Mouse (Mus musculus): ENCODE data around the gene 1700056E22Rik. TPM values are rescaled to one million over a fixed set of nuclear protein-coding genes. Genes with fewer than 3 reads are reported as not detected.

1700056E22Rik gene
- polyA plus RNA-seq, 1 experiment from 2014 or later = 2.0 TPM

GRCm38 (mm10) chr1:184066460-184067287 is 32.6 kb upstream of the 1700056E22Rik start:
- no peak overlapping the region for H3K9ac ChIP-seq (ENCODE audit: low read depth, low read length)
- WGBS = 73% methylated on average over 11 of the region's 11 CpGs

GRCm38 (mm10) chr1:184065589-184066361 is 31.7 kb upstream of the 1700056E22Rik start:
- H3K9me3 ChIP-seq (ENCODE audit: control insufficient read depth, low read length) = no peaks in the 10 kb centered on the region
- H3K9ac ChIP-seq (ENCODE audit: low read depth, low read length) = no peak overlapping the region
- 94% methylated on average over 13 of the region's 13 CpGs for WGBS
- no peak overlapping the region for H3K27ac ChIP-seq (ENCODE audit: low read depth, low read length)
- ATAC-seq (ENCODE audit: low FRiP score, low TSS enrichment) = no peak
- no peak overlapping the region for H3K4me3 ChIP-seq (ENCODE audit: low read length)
- H3K4me1 ChIP-seq (ENCODE audit: control insufficient read depth, insufficient read depth, low read length) = 0 out of 2 replicates have a peak, but pooled peaks cover 3% of the 10 kb centered on the region
- H3K27me3 ChIP-seq (ENCODE audit: control insufficient read depth, insufficient read depth, low read length) = no peaks in the 10 kb centered on the region
- no peaks in the 10 kb centered on the region; the same call in 1 of the 2 replicates for H3K36me3 ChIP-seq (ENCODE audit: control insufficient read depth, insufficient read depth, low read length)
- H3K4me2 ChIP-seq (replicated peaks; ENCODE audit: low read depth, low read length) = no peak overlapping the region

More at GRCm38 (mm10) chr1:184066460-184067287, 32.6 kb upstream of the 1700056E22Rik start:
- Histone ChIP-seq H3K4me2 (replicated peaks; ENCODE audit: low read depth, low read length) (no peak overlapping the region), H3K4me3 (ENCODE audit: low read length) (no peak overlapping the region), H3K36me3 (ENCODE audit: control insufficient read depth, insufficient read depth, low read length) (no peaks in the 10 kb centered on the region; the same call in 1 of the 2 replicates), H3K27me3 (ENCODE audit: control insufficient read depth, insufficient read depth, low read length) (no peaks in the 10 kb centered on the region), H3K4me1 (ENCODE audit: control insufficient read depth, insufficient read depth, low read length) (no peaks in the 10 kb centered on the region), H3K9me3 (ENCODE audit: control insufficient read depth, low read length) (no peaks in the 10 kb centered on the region), H3K27ac (ENCODE audit: low read depth, low read length) (no peak overlapping the region)
- ATAC-seq (ENCODE audit: low FRiP score, low TSS enrichment) = no peak

- Histone ChIP-seq H3K27me3 (ENCODE audit: control insufficient read depth, insufficient read depth, low read length) (no peaks in the 10 kb centered on the region), H3K4me3 (ENCODE audit: low read length) (no peak overlapping the region), H3K4me1 (ENCODE audit: control insufficient read depth, insufficient read depth, low read length) (0 out of 2 replicates have a peak, but pooled peaks cover 3% of the 10 kb centered on the region), H3K9me3 (ENCODE audit: control insufficient read depth, low read length) (no peaks in the 10 kb centered on the region), H3K4me2 (replicated peaks; ENCODE audit: low read depth, low read length) (no peak overlapping the region), H3K27ac (ENCODE audit: low read depth, low read length) (no peak overlapping the region), H3K36me3 (ENCODE audit: control insufficient read depth, insufficient read depth, low read length) (no peaks in the 10 kb centered on the region; the same call in 1 of the 2 replicates), H3K9ac (ENCODE audit: low read depth, low read length) (no peak overlapping the region)
- WGBS = 79% methylated on average over 7 of the region's 7 CpGs
- ATAC-seq (ENCODE audit: low FRiP score, low TSS enrichment) = no peak
Measured at GRCm38 (mm10) chr1:184064306-184064705, 30.2 kb upstream of the 1700056E22Rik start.

GRCm38 (mm10) chr1:184061901-184062300 is 27.8 kb upstream of the 1700056E22Rik start:
- WGBS = 85% methylated on average over 1 of the region's 1 CpGs
- Histone ChIP-seq H3K4me3 (ENCODE audit: low read length) (no peak overlapping the region), H3K9me3 (ENCODE audit: control insufficient read depth, low read length) (no peaks in the 10 kb centered on the region), H3K9ac (ENCODE audit: low read depth, low read length) (no peak overlapping the region), H3K27me3 (ENCODE audit: control insufficient read depth, insufficient read depth, low read length) (no peaks in the 10 kb centered on the region), H3K36me3 (ENCODE audit: control insufficient read depth, insufficient read depth, low read length) (no peaks in the 10 kb centered on the region), H3K27ac (ENCODE audit: low read depth, low read length) (no peak overlapping the region), H3K4me2 (replicated peaks; ENCODE audit: low read depth, low read length) (no peak overlapping the region), H3K4me1 (ENCODE audit: control insufficient read depth, insufficient read depth, low read length) (0 out of 2 replicates have a peak, but pooled peaks cover 3% of the 10 kb centered on the region)
- ATAC-seq (ENCODE audit: low FRiP score, low TSS enrichment) = no peak

GRCm38 (mm10) chr1:184060828-184061734 is 27.0 kb upstream of the 1700056E22Rik start:
- Histone ChIP-seq H3K27me3 (ENCODE audit: control insufficient read depth, insufficient read depth, low read length) (no peaks in the 10 kb centered on the region), H3K36me3 (ENCODE audit: control insufficient read depth, insufficient read depth, low read length) (no peaks in the 10 kb centered on the region), H3K4me2 (replicated peaks; ENCODE audit: low read depth, low read length) (no peak overlapping the region), H3K9ac (ENCODE audit: low read depth, low read length) (no peak overlapping the region), H3K9me3 (ENCODE audit: control insufficient read depth, low read length) (no peaks in the 10 kb centered on the region), H3K4me1 (ENCODE audit: control insufficient read depth, insufficient read depth, low read length) (0 out of 2 replicates have a peak, but pooled peaks cover 3% of the 10 kb centered on the region), H3K4me3 (ENCODE audit: low read length) (no peak overlapping the region), H3K27ac (ENCODE audit: low read depth, low read length) (peak overlapping the region; percentile 30; the same call in 1 of the 2 replicates)
- WGBS = 60% methylated on average over 4 of the region's 4 CpGs
- ATAC-seq (ENCODE audit: low FRiP score, low TSS enrichment) = no peak

GRCm38 (mm10) chr1:184060381-184060780 is 26.3 kb upstream of the 1700056E22Rik start:
- no peak overlapping the region for H3K9ac ChIP-seq (ENCODE audit: low read depth, low read length)
- peak; percentile 72; the same call in 1 of the 2 replicates for ATAC-seq (ENCODE audit: low FRiP score, low TSS enrichment)
- H3K36me3 ChIP-seq (ENCODE audit: control insufficient read depth, insufficient read depth, low read length) = no peaks in the 10 kb centered on the region
- no peak overlapping the region for H3K4me2 ChIP-seq (replicated peaks; ENCODE audit: low read depth, low read length)
- no peaks in the 10 kb centered on the region for H3K9me3 ChIP-seq (ENCODE audit: control insufficient read depth, low read length)
- H3K27ac ChIP-seq (ENCODE audit: low read depth, low read length) = no peak overlapping the region
- no peaks in the 10 kb centered on the region for H3K27me3 ChIP-seq (ENCODE audit: control insufficient read depth, insufficient read depth, low read length)
- H3K4me3 ChIP-seq (ENCODE audit: low read length) = no peak overlapping the region
- 0 out of 2 replicates have a peak, but pooled peaks cover 3% of the 10 kb centered on the region for H3K4me1 ChIP-seq (ENCODE audit: control insufficient read depth, insufficient read depth, low read length)
- WGBS = 55% methylated on average over 9 of the region's 9 CpGs

- Histone ChIP-seq H3K9me3 (ENCODE audit: control insufficient read depth, low read length) (no peaks in the 10 kb centered on the region), H3K4me3 (ENCODE audit: low read length) (no peak overlapping the region), H3K4me2 (replicated peaks; ENCODE audit: low read depth, low read length) (no peak overlapping the region), H3K36me3 (ENCODE audit: control insufficient read depth, insufficient read depth, low read length) (no peaks in the 10 kb centered on the region), H3K27ac (ENCODE audit: low read depth, low read length) (no peak overlapping the region), H3K27me3 (ENCODE audit: control insufficient read depth, insufficient read depth, low read length) (no peaks in the 10 kb centered on the region), H3K9ac (ENCODE audit: low read depth, low read length) (no peak overlapping the region), H3K4me1 (ENCODE audit: control insufficient read depth, insufficient read depth, low read length) (0 out of 2 replicates have a peak, but pooled peaks cover 3% of the 10 kb centered on the region)
- 89% methylated on average over 3 of the region's 3 CpGs for WGBS
- ATAC-seq (ENCODE audit: low FRiP score, low TSS enrichment) = no peak
Measured at GRCm38 (mm10) chr1:184059814-184060213, 25.7 kb upstream of the 1700056E22Rik start.

- Histone ChIP-seq H3K9me3 (ENCODE audit: control insufficient read depth, low read length) (no peaks in the 10 kb centered on the region), H3K9ac (ENCODE audit: low read depth, low read length) (no peak overlapping the region), H3K27ac (ENCODE audit: low read depth, low read length) (no peak overlapping the region), H3K4me3 (ENCODE audit: low read length) (no peak overlapping the region), H3K4me1 (ENCODE audit: control insufficient read depth, insufficient read depth, low read length) (0 out of 2 replicates have a peak, but pooled peaks cover 3% of the 10 kb centered on the region), H3K36me3 (ENCODE audit: control insufficient read depth, insufficient read depth, low read length) (no peaks in the 10 kb centered on the region), H3K27me3 (ENCODE audit: control insufficient read depth, insufficient read depth, low read length) (no peaks in the 10 kb centered on the region), H3K4me2 (replicated peaks; ENCODE audit: low read depth, low read length) (no peak overlapping the region)
- ATAC-seq (ENCODE audit: low FRiP score, low TSS enrichment) = no peak
- WGBS = 75% methylated on average over 8 of the region's 8 CpGs
Measured at GRCm38 (mm10) chr1:184058206-184058605, 24.1 kb upstream of the 1700056E22Rik start.
